In the genomic region with DNA sequence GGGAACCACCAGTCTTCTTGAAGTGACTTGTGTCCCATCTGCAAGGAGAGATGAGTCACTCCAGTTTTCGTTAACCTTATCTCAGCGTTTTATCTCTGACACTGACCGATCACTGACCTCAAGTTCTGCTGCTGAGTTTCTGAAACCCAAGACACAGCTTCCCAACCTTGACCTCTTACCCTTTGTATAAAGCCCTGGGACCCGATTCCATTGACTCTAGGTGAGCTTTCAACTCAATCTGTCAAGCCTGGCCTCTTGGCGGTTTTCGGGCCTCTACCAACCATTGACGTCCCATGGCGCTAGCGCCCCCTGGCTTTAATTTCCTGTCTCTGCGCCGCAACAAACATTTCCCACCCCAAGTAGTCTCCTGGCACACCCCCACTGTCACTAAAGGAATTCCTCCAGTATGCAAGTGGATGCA, we compare ENCODE assay signal across 12 mouse cellular contexts. TPM values are rescaled to one million over a fixed set of nuclear protein-coding genes. Genes with fewer than 3 reads are reported as not detected.
A peak's percentile ranks its signal among the peaks of the same experiment; 100 is the strongest.
DNase-seq lines count a peak whose midpoint lies in the region; ATAC-seq and TF ChIP-seq lines count a peak whose summit lies in the region.
"Had no signal": no experiment of that assay in that cellular context is flagged by ENCODE, and none has a peak within 500 bp of the region (broad histone marks: within the 10 kb centered on the region; RNA-seq: fewer than 3 reads in every experiment).

No protein-coding gene starts in this region.

- DNase-seq in adrenal gland, postnatal 14 days, result peak; percentile 62
- no peak for DNase-seq in adrenal gland, adult 8-10 months
- DNase-seq in layer of hippocampus, adult 2 months (ENCODE audit: low spot score in 2 of 2), result no peak
- no peak for DNase-seq in layer of hippocampus, adult 18-20 months (ENCODE audit: low spot score in 2 of 2)
- DNase-seq in R1 (ENCODE audit: low read depth, low spot score), result peak; percentile 86
- peak; percentile 52 for DNase-seq in lung, postnatal 10 days
- no peak for DNase-seq in midbrain, embryonic 11.5 days (ENCODE audit: low spot score, missing footprints)

- no peak for ATAC-seq in midbrain, embryonic 11.5 days (ENCODE audit: low FRiP score)
- ATAC-seq in hindbrain, embryonic 13.5 days (ENCODE audit: low FRiP score), result no peak
- ATAC-seq: midbrain, embryonic 16.5 days had no signal

- peak; percentile 67 for TF ChIP-seq CTCF in layer of hippocampus, adult 2 months (conservative IDR thresholded peaks at IDR 0.05)

- H3K4me2 ChIP-seq in midbrain, embryonic 11.5 days, result no peak overlapping the region
- H3K4me2 ChIP-seq in hindbrain, embryonic 13.5 days, result no peak overlapping the region
- H3K4me2 ChIP-seq: heart, embryonic 13.5 days; limb, embryonic 15.5 days had no signal

- H3K4me1 ChIP-seq in midbrain, embryonic 11.5 days (ENCODE audit: control insufficient read depth, insufficient read depth, low read length), result peaks cover 25% of the 10 kb centered on the region
- H3K4me1 ChIP-seq in hindbrain, embryonic 13.5 days (replicated peaks), result peaks cover 41% of the 10 kb centered on the region

- peaks cover 23% of the 10 kb centered on the region for H3K27me3 ChIP-seq in midbrain, embryonic 11.5 days (ENCODE audit: control insufficient read depth, insufficient read depth, low read length)
- H3K27me3 ChIP-seq in hindbrain, embryonic 13.5 days, result peaks cover 42% of the 10 kb centered on the region

- no peaks in the 10 kb centered on the region for H3K36me3 ChIP-seq in midbrain, embryonic 11.5 days (ENCODE audit: control insufficient read depth, insufficient read depth, low read length)
- H3K36me3 ChIP-seq in hindbrain, embryonic 13.5 days, result no peaks in the 10 kb centered on the region
- H3K36me3 ChIP-seq: heart, embryonic 13.5 days; limb, embryonic 15.5 days had no signal

- no peaks in the 10 kb centered on the region for H3K9me3 ChIP-seq in midbrain, embryonic 11.5 days (ENCODE audit: control insufficient read depth, low read length)
- no peaks in the 10 kb centered on the region for H3K9me3 ChIP-seq in hindbrain, embryonic 13.5 days
- H3K9me3 ChIP-seq: heart, embryonic 13.5 days; limb, embryonic 15.5 days had no signal

- H3K9ac ChIP-seq in midbrain, embryonic 11.5 days (ENCODE audit: low read length), result no peak overlapping the region
- no peak overlapping the region for H3K9ac ChIP-seq in hindbrain, embryonic 13.5 days
- H3K9ac ChIP-seq: heart, embryonic 13.5 days; limb, embryonic 15.5 days had no signal

- H3K4me3 ChIP-seq in layer of hippocampus, adult 2 months, result no peak overlapping the region
- H3K4me3 ChIP-seq in midbrain, embryonic 11.5 days (ENCODE audit: low read depth, low read length), result no peak overlapping the region
- H3K4me3 ChIP-seq in hindbrain, embryonic 13.5 days, result no peak overlapping the region
- H3K4me3 ChIP-seq: heart, embryonic 13.5 days; limb, embryonic 15.5 days had no signal

- 51% methylated on average over 11 of the region's 11 CpGs for WGBS in midbrain, embryonic 11.5 days
- WGBS in hindbrain, embryonic 13.5 days, result 57% methylated on average over 11 of the region's 11 CpGs

- H3K27ac ChIP-seq in layer of hippocampus, adult 2 months, result no peak overlapping the region
- no peak overlapping the region for H3K27ac ChIP-seq in midbrain, embryonic 11.5 days (ENCODE audit: low read depth, low read length)
- H3K27ac ChIP-seq in hindbrain, embryonic 13.5 days, result no peak overlapping the region
- H3K27ac ChIP-seq: heart, embryonic 13.5 days; limb, embryonic 15.5 days had no signal

RNA-seq across cellular contexts. Expression of a gene that starts 2.3 kb away (rescaled TPM):
- total RNA-seq in adrenal gland, postnatal 14 days (2021), result 8.9 and 10.7 TPM in 2 replicates
- total RNA-seq in adrenal gland, adult 8-10 months (2022), result 10 to 100 TPM in 3 of 4 experiments, 1 to 10 TPM in 1; 9.1 to 13.8 (median 10.6) TPM
- 10 to 100 TPM; 31.4 to 31.8 TPM for total RNA-seq in layer of hippocampus, adult 2 months (2021)
- 10 to 100 TPM; 29.0 to 29.3 TPM for total RNA-seq in layer of hippocampus, adult 18-20 months (2021)
- polyA plus RNA-seq in midbrain, embryonic 11.5 days (2014; fragmentation: Nextera tagmentation; extraction: Ambion mirVana), result 6.9 and 7.6 TPM in 2 replicates
- 7.0 TPM in 2 replicates for polyA plus RNA-seq in hindbrain, embryonic 13.5 days (2015; fragmentation: Nextera tagmentation; extraction: Ambion mirVana)

RNA-seq across cellular contexts. Expression of a gene that starts 12.0 kb away (rescaled TPM):
- total RNA-seq in adrenal gland, postnatal 14 days (2021), result 0.41 and 0.94 TPM in 2 replicates
- total RNA-seq in adrenal gland, adult 8-10 months (2022), result under 1 TPM in 2 of 4 experiments, not detected in 2; 0.38 to 0.68 TPM
- 1 to 10 TPM; 4.5 to 6.1 TPM for total RNA-seq in layer of hippocampus, adult 2 months (2021)
- 1 to 10 TPM; 4.5 to 7.0 TPM for total RNA-seq in layer of hippocampus, adult 18-20 months (2021)
- 3.6 and 4.6 TPM in 2 replicates for polyA plus RNA-seq in midbrain, embryonic 11.5 days (2014; fragmentation: Nextera tagmentation; extraction: Ambion mirVana)
- 9.8 and 17.9 TPM in 2 replicates for polyA plus RNA-seq in hindbrain, embryonic 13.5 days (2015; fragmentation: Nextera tagmentation; extraction: Ambion mirVana)
- total RNA-seq: common myeloid progenitor, adult 5-6 weeks had no signal

RNA-seq across cellular contexts. Expression of a gene that starts 40.2 kb away (rescaled TPM):
- total RNA-seq in adrenal gland, postnatal 14 days (2021), result 27.6 and 27.9 TPM in 2 replicates
- 10 to 100 TPM; 28.0 to 34.1 (median 32.0) TPM for total RNA-seq in adrenal gland, adult 8-10 months (2022)
- 10 to 100 TPM; 29.3 to 30.4 TPM for total RNA-seq in layer of hippocampus, adult 2 months (2021)
- 10 to 100 TPM; 29.5 to 32.0 TPM for total RNA-seq in layer of hippocampus, adult 18-20 months (2021)
- 70.2 and 70.3 TPM in 2 replicates for polyA plus RNA-seq in midbrain, embryonic 11.5 days (2014; fragmentation: Nextera tagmentation; extraction: Ambion mirVana)
- polyA plus RNA-seq in hindbrain, embryonic 13.5 days (2015; fragmentation: Nextera tagmentation; extraction: Ambion mirVana), result 58.0 and 60.4 TPM in 2 replicates

RNA-seq across cellular contexts. Expression of a gene that starts 40.5 kb away (rescaled TPM):
- total RNA-seq in adrenal gland, postnatal 14 days (2021), result 2.0 and 2.4 TPM in 2 replicates
- 1 to 10 TPM; 1.5 to 3.2 (median 2.0) TPM for total RNA-seq in adrenal gland, adult 8-10 months (2022)
- 1 to 10 TPM; 1.2 to 1.3 TPM for total RNA-seq in layer of hippocampus, adult 2 months (2021)
- total RNA-seq in layer of hippocampus, adult 18-20 months (2021), result 1 to 10 TPM in 1 of 2 experiments, under 1 TPM in 1; 0.52 to 1.0 TPM
- 9.6 and 9.9 TPM in 2 replicates for polyA plus RNA-seq in midbrain, embryonic 11.5 days (2014; fragmentation: Nextera tagmentation; extraction: Ambion mirVana)
- 4.6 and 5.1 TPM in 2 replicates for polyA plus RNA-seq in hindbrain, embryonic 13.5 days (2015; fragmentation: Nextera tagmentation; extraction: Ambion mirVana)

Comparison
In these comparisons a context has a peak if more than half of its experiments do, and no peak if none do; other contexts are left out.
1. DNase-seq: peak in adrenal gland, postnatal 14 days (single experiment), R1 (single experiment) and lung, postnatal 10 days (single experiment); none in adrenal gland, adult 8-10 months (single experiment), layer of hippocampus, adult 2 months (0 of 2), layer of hippocampus, adult 18-20 months (0 of 2) and midbrain, embryonic 11.5 days (single experiment).